Mouse (Mus musculus) stomach, embryonic 14.5 days (tissue): ENCODE data around the gene Plekhf1. TPM values are rescaled to one million over a fixed set of nuclear protein-coding genes. Genes with fewer than 3 reads are reported as not detected.

Source experiments
- ATAC-seq: fragments of 200-750 bp; cut with Nextera tagmentation; 2 replicates; pipeline ENCODE4 v1.8.0; 2017; ENCODE audit warnings: low read depth, moderate TSS enrichment; ENCODE audit not compliant: insufficient number of reproducible peaks, insufficient read depth, low FRiP score
- H3K27ac ChIP-seq: fragments of 300-500 bp; sonication (generic); 2 replicates; pipeline ENCODE4 v1.5.1; 2014; ENCODE audit warnings: mild to moderate bottlenecking, low read length, moderate library complexity, mixed read lengths
- H3K27me3 ChIP-seq: fragments of 300-500 bp; sonication (generic); 2 replicates; pipeline ENCODE4 v1.6.1; 2014; ENCODE audit warnings: low read length, control low read depth, mixed read lengths; ENCODE audit not compliant: control insufficient read depth, insufficient read depth
- H3K36me3 ChIP-seq: fragments of 300-500 bp; sonication (generic); 2 replicates; pipeline ENCODE4 v1.6.1; 2014; ENCODE audit warnings: mild to moderate bottlenecking, control low read depth, low read length, moderate library complexity, mixed read lengths; ENCODE audit not compliant: control insufficient read depth, insufficient read depth
- H3K4me1 ChIP-seq: fragments of 300-500 bp; sonication (generic); 2 replicates; pipeline ENCODE4 v1.6.1; 2014; ENCODE audit warnings: low read length, control low read depth, mixed read lengths; ENCODE audit not compliant: control insufficient read depth, insufficient read depth
- H3K4me2 ChIP-seq: fragments of 300-500 bp; sonication (generic); replicated peaks from 2 replicates; pipeline ENCODE4 v1.6.1; 2014; ENCODE audit warnings: low read depth, low read length, control low read depth
- H3K4me3 ChIP-seq: fragments of 300-500 bp; sonication (generic); 2 replicates; pipeline ENCODE4 v1.5.1; 2014; ENCODE audit warnings: low read depth, low read length, control low read depth
- H3K9ac ChIP-seq: fragments of 300-500 bp; sonication (generic); replicated peaks from 2 replicates; pipeline ENCODE4 v1.6.1; 2014; ENCODE audit warnings: low read depth, mild to moderate bottlenecking, control low read depth, low read length, moderate library complexity, mixed read lengths
- H3K9me3 ChIP-seq: fragments of 300-500 bp; sonication (generic); 2 replicates; pipeline ENCODE4 v1.6.1; 2016; ENCODE audit warnings: low read depth, low read length, control low read depth; ENCODE audit not compliant: control insufficient read depth
- WGBS: fragments of 180-500 bp; shearing (Covaris S2); extraction: QIAGEN DNeasy Blood & Tissue Kit; methylation state at CpG from one replicate; pipeline ENCODE4 v1.1.7; 2014; 5-methylcytosine and 5-hydroxymethylcytosine counted together
- polyA plus RNA-seq: library from polyadenylated mRNA; unstranded; fragments of >200 nt; fragmentation: Nextera tagmentation; extraction: Ambion mirVana; gene quantifications from 2 replicates; pipeline ENCODE4 v1.2.1, GENCODE M21; 2014

The Plekhf1 gene
- polyA plus RNA-seq, 1 experiment from 2014 or later: 2.8 TPM

DNA sequence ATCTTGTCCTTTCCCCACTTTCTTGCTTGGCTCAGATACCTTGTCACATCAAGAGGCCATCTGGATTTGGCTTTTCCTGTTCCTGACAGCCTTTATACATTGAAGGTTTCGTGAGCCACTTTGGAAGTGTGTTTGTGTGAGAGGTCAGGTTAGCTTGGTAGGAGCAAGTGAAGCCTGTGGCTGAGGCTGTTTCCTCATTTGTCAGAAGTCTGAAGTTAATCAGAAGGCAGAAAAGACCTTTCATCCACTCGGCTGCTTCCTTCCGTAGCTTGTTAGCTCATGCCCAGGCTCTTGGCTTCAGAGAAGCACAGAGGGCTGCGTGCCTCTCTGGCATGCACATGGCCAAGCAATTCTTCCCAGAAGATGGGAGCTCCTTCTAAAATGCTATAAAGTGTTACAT is 40.0 kb downstream of the Plekhf1 start:
- Histone ChIP-seq H3K4me2 (no peak overlapping the region), H3K27me3 (no peaks in the 10 kb centered on the region), H3K9me3 (no peaks in the 10 kb centered on the region), H3K27ac (no peak overlapping the region), H3K9ac (no peak overlapping the region), H3K4me3 (no peak overlapping the region), H3K36me3 (no peaks in the 10 kb centered on the region), H3K4me1 (peaks cover 12% of the 10 kb centered on the region)
- WGBS: 60% methylated on average over 4 of the region's 4 CpGs
- ATAC-seq: no peak

- no peaks in the 10 kb centered on the region for H3K9me3 ChIP-seq
- ATAC-seq: no peak
These were observed 41.0 kb downstream of the Plekhf1 start for GRCm38 (mm10) chr7:38186861-38187260.

DNA sequence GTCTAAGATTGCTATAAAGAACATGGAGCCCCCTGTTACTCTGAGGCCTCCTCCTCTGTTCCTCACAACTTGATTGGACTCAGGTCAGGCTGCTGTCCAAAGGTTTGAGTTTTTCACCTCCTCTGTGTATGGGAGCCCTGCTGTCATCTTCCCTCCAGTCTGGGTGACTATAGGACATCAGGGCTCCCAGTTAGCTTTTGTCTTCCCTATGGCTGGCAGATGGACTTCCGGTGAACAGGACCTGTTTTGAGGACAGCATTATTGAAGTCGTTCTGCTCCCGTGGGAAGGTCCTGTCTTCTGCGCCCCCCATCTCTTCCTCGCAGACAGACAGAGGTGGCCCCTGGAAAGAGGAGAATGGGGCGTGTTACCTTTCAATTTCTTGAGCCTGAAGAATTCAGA is 43.0 kb downstream of the Plekhf1 start:
- Histone ChIP-seq H3K27ac (no peak overlapping the region), H3K36me3 (no peaks in the 10 kb centered on the region), H3K9me3 (no peaks in the 10 kb centered on the region), H3K4me2 (no peak overlapping the region), H3K4me3 (no peak overlapping the region), H3K4me1 (peaks cover 14% of the 10 kb centered on the region), H3K9ac (no peak overlapping the region), H3K27me3 (no peaks in the 10 kb centered on the region)
- ATAC-seq: no peak
- WGBS: 85% methylated on average over 6 of the region's 6 CpGs

More at GRCm38 (mm10) chr7:38186861-38187260, 41.0 kb downstream of the Plekhf1 start:
- H3K4me3 ChIP-seq: no peak overlapping the region
- no peak overlapping the region for H3K4me2 ChIP-seq
- H3K36me3 ChIP-seq: no peaks in the 10 kb centered on the region
- H3K27ac ChIP-seq: no peak overlapping the region
- peaks cover 14% of the 10 kb centered on the region for H3K4me1 ChIP-seq
- no peak overlapping the region for H3K9ac ChIP-seq
- H3K27me3 ChIP-seq: no peaks in the 10 kb centered on the region
- 76% methylated on average over 4 of the region's 4 CpGs for WGBS

DNA sequence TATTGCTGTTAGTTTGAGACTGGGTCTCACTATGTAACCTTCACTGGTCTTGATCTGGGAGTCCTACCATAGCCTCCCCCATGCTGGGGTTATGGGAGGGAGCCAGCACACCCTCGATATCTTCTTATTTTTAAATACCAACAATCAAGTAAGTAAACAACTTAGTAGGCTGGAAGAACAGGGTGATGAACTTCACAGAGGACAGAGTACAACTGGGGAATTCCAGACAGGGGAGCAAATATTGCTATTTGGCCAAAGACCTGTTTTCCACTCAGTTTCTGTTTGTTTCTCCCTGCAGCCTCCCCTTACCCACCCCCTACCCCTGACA is 43.4 kb downstream of the Plekhf1 start:
- peaks cover 14% of the 10 kb centered on the region for H3K4me1 ChIP-seq
- H3K27ac ChIP-seq: no peak overlapping the region
- 50% methylated on average over 1 of the region's 1 CpGs for WGBS
- no peaks in the 10 kb centered on the region for H3K9me3 ChIP-seq
- 0 out of 2 replicates have a peak overlapping the region, but pooled peaks have one; percentile 57 for H3K9ac ChIP-seq
- H3K27me3 ChIP-seq: no peaks in the 10 kb centered on the region
- no peaks in the 10 kb centered on the region for H3K36me3 ChIP-seq
- H3K4me3 ChIP-seq: peak overlapping the region; percentile 62
- no peak for ATAC-seq
- peak overlapping the region; percentile 69 for H3K4me2 ChIP-seq

GRCm38 (mm10) chr7:38183709-38184417 is 44.0 kb downstream of the Plekhf1 start:
- Histone ChIP-seq H3K9ac (peak overlapping the region; percentile 57), H3K4me1 (peaks cover 14% of the 10 kb centered on the region), H3K36me3 (no peaks in the 10 kb centered on the region), H3K27me3 (no peaks in the 10 kb centered on the region), H3K27ac (peak overlapping the region; percentile 75; the same call in 1 of the 2 replicates), H3K9me3 (no peaks in the 10 kb centered on the region), H3K4me2 (peak overlapping the region; percentile 69), H3K4me3 (peak overlapping the region; percentile 62)
- ATAC-seq: peak; percentile 89
- 5% methylated on average over 36 of the region's 36 CpGs for WGBS

DNA sequence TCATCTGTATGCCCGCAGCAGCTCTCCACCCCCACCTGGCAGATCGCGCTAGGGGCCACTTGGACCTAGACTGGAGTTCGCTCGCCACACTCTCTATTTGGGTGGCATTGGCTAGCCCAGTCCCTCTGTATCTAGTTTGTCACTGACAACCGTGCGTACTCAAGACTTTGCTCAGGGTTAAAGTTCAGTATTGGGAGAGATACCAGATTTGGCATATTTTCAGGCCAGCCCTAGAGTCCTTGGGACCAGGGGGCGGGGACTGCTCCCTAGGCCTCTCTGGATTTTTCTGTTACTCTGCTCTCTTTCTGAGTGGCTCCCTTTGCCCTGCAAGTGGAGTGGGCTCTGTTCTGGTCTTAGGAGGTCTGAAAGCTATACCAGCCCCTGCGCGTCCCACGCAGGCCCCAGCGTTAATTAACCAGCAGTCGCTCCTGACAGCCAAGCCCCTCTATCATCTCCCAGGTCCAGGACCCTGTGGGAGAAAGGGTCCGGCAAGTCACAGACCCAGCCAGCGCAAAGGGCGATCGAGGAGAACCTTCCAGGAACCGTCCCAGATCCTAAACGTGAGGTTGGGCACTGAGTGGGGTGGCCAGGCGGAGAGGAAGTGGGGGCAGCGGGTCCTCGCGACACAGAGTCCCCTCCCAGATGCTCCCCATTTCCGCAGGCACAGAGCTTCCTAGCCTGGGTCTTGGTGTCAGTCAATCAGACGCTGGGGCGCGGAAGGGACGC is 44.7 kb downstream of the Plekhf1 start, which contains the start of gene 1600014C10Rik:
Gene 1600014C10Rik (plus strand): TSS at position 256 of the 726 bp plus-strand sequence.
- Histone ChIP-seq H3K9ac (peak within 1 kb of the TSS; percentile 57), H3K36me3 (no peaks in the 10 kb centered on the region), H3K9me3 (no peaks in the 10 kb centered on the region), H3K4me3 (peak within 1 kb of the TSS; percentile 62), H3K27ac (peak within 1 kb of the TSS; percentile 75; the same call in 1 of the 2 replicates), H3K4me1 (peaks cover 14% of the 10 kb centered on the region), H3K27me3 (no peaks in the 10 kb centered on the region), H3K4me2 (peak within 1 kb of the TSS; percentile 69)
- peak; percentile 15; the same call in 1 of the 2 replicates for ATAC-seq
- 2% methylated on average over 28 of the region's 28 CpGs for WGBS

DNA sequence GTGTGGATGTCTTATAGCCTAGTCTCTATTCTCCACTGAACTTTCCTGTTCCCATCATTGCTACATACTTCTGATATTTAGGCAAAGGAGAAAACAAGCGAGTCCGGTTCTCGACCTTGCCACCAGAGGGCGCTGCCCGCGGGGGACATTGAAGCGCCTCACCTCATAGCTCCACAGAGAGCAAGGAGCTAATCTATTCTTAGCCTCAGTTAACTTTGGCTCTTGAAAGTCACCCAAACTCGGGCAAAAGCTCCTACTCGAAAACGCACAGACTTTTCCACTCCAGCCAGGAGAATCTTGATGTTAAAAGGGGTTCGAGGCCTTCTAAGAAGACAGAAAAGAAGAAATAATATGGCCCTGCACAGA is 45.2 kb downstream of the Plekhf1 start:
- H3K27ac ChIP-seq: peak overlapping the region; percentile 75; the same call in 1 of the 2 replicates
- no peaks in the 10 kb centered on the region for H3K9me3 ChIP-seq
- H3K4me2 ChIP-seq: peak overlapping the region; percentile 69
- H3K27me3 ChIP-seq: no peaks in the 10 kb centered on the region
- peak; percentile 47; the same call in 1 of the 2 replicates for ATAC-seq
- peaks cover 14% of the 10 kb centered on the region for H3K4me1 ChIP-seq
- peak overlapping the region; percentile 62 for H3K4me3 ChIP-seq
- H3K36me3 ChIP-seq: no peaks in the 10 kb centered on the region
- no peak overlapping the region for H3K9ac ChIP-seq
- WGBS: under 1% methylated on average over 11 of the region's 11 CpGs

GRCm38 (mm10) chr7:38181366-38181765 is 46.5 kb downstream of the Plekhf1 start:
- ATAC-seq: no peak
- Histone ChIP-seq H3K9me3 (no peaks in the 10 kb centered on the region), H3K4me2 (no peak overlapping the region), H3K9ac (no peak overlapping the region), H3K4me3 (no peak overlapping the region), H3K36me3 (no peaks in the 10 kb centered on the region), H3K27ac (no peak overlapping the region), H3K4me1 (peaks cover 14% of the 10 kb centered on the region), H3K27me3 (no peaks in the 10 kb centered on the region)
- WGBS: 73% methylated on average over 2 of the region's 2 CpGs
